Mouse (Mus musculus) kidney, embryonic 14.5 days (tissue): ENCODE results near the gene Krcc1. TPM values are rescaled to one million over a fixed set of nuclear protein-coding genes. Genes with fewer than 3 reads are reported as not detected.

Source experiments
- ATAC-seq: fragments of 200-750 bp; cut with Nextera tagmentation; 2 replicates; pipeline ENCODE4 v1.8.0; 2017; ENCODE audit warnings: moderate number of reproducible peaks, mild to moderate bottlenecking, moderate TSS enrichment, moderate library complexity; ENCODE audit not compliant: low FRiP score, low TSS enrichment
- H3K27ac ChIP-seq: fragments of 300-500 bp; sonication (generic); 2 replicates; pipeline ENCODE4 v1.5.1; 2014; ENCODE audit warnings: low read depth, mild to moderate bottlenecking, low read length, moderate library complexity, mixed read lengths
- H3K27me3 ChIP-seq: fragments of 300-500 bp; sonication (generic); 2 replicates; pipeline ENCODE4 v1.6.1; 2014; ENCODE audit warnings: mild to moderate bottlenecking, low read length; ENCODE audit not compliant: control insufficient read depth, insufficient read depth
- H3K36me3 ChIP-seq: fragments of 300-500 bp; sonication (generic); 2 replicates; pipeline ENCODE4 v1.6.1; 2014; ENCODE audit warnings: low read length, mixed read lengths; ENCODE audit not compliant: control insufficient read depth, insufficient read depth
- H3K4me1 ChIP-seq: fragments of 300-500 bp; sonication (generic); 2 replicates; pipeline ENCODE4 v1.6.1; 2014; ENCODE audit warnings: low read length, mixed read lengths; ENCODE audit not compliant: control insufficient read depth, insufficient read depth
- H3K4me2 ChIP-seq: fragments of 300-500 bp; sonication (generic); replicated peaks from 2 replicates; pipeline ENCODE4 v1.6.1; 2014; ENCODE audit warnings: low read depth, mild to moderate bottlenecking, low read length
- H3K4me3 ChIP-seq: fragments of 300-500 bp; sonication (generic); 2 replicates; pipeline ENCODE4 v1.5.1; 2014; ENCODE audit warnings: mild to moderate bottlenecking, low read length
- H3K9ac ChIP-seq: fragments of 300-500 bp; sonication (generic); 2 replicates; pipeline ENCODE4 v1.6.1; 2014; ENCODE audit warnings: low read depth, mild to moderate bottlenecking, low read length, moderate library complexity
- H3K9me3 ChIP-seq: fragments of 300-500 bp; sonication (generic); 2 replicates; pipeline ENCODE4 v1.6.1; 2016; ENCODE audit warnings: low read length; ENCODE audit not compliant: control insufficient read depth
- WGBS: fragments of 180-500 bp; shearing (Covaris S2); extraction: QIAGEN DNeasy Blood & Tissue Kit; methylation state at CpG from one replicate; pipeline ENCODE4 v1.1.7; 2014; 5-methylcytosine and 5-hydroxymethylcytosine counted together
- microRNA-seq: library from miRNA; unstranded; fragments of <30 nt; microRNA quantifications from one replicate; pipeline ENCODE4, GENCODE M21; 2016
- polyA plus RNA-seq: library from polyadenylated mRNA; unstranded; fragments of >200 nt; fragmentation: Nextera tagmentation; extraction: Ambion mirVana; gene quantifications from 2 replicates; pipeline ENCODE4 v1.2.1, GENCODE M21; 2014

Gene Krcc1
- polyA plus RNA-seq, 1 experiment from 2014 or later = 53.3 TPM

GRCm38 (mm10) chr6:71332236-71332965 is 60.9 kb downstream of the Krcc1 start:
- WGBS = 82% methylated on average over 11 of the region's 11 CpGs

GRCm38 (mm10) chr6:71333031-71333430 is 61.6 kb downstream of the Krcc1 start:
- WGBS = 54% methylated on average over 3 of the region's 3 CpGs

More at GRCm38 (mm10) chr6:71332236-71332965, 60.9 kb downstream of the Krcc1 start:
- H3K9ac ChIP-seq = no peak overlapping the region
- no peak overlapping the region for H3K4me2 ChIP-seq
- no peaks in the 10 kb centered on the region for H3K36me3 ChIP-seq
- H3K9me3 ChIP-seq = no peaks in the 10 kb centered on the region
- H3K27me3 ChIP-seq = no peaks in the 10 kb centered on the region
- no peak overlapping the region for H3K4me3 ChIP-seq
- no peaks in the 10 kb centered on the region for H3K4me1 ChIP-seq
- H3K27ac ChIP-seq = no peak overlapping the region
- ATAC-seq = no peak

GRCm38 (mm10) chr6:71333578-71334273 is 62.2 kb downstream of the Krcc1 start:
- no peak overlapping the region for H3K27ac ChIP-seq
- ATAC-seq = no peak
- WGBS = 89% methylated on average over 11 of the region's 11 CpGs
- H3K4me3 ChIP-seq = no peak overlapping the region
- no peaks in the 10 kb centered on the region for H3K36me3 ChIP-seq
- H3K9me3 ChIP-seq = no peaks in the 10 kb centered on the region
- H3K9ac ChIP-seq = no peak overlapping the region
- H3K4me1 ChIP-seq = no peaks in the 10 kb centered on the region
- no peaks in the 10 kb centered on the region for H3K27me3 ChIP-seq
- H3K4me2 ChIP-seq = no peak overlapping the region

More at GRCm38 (mm10) chr6:71333031-71333430, 61.6 kb downstream of the Krcc1 start:
- Histone ChIP-seq H3K27ac (no peak overlapping the region), H3K36me3 (no peaks in the 10 kb centered on the region), H3K9me3 (no peaks in the 10 kb centered on the region), H3K9ac (no peak overlapping the region), H3K27me3 (no peaks in the 10 kb centered on the region), H3K4me1 (no peaks in the 10 kb centered on the region), H3K4me3 (no peak overlapping the region), H3K4me2 (no peak overlapping the region)
- no peak for ATAC-seq

Small RNAs within 50 kb of the gene (microRNA-seq; reads per million reads assigned to microRNA genes)
- gene Mir8112 = 20.8 reads per million, percentile 34 among the genes with 10 or more reads in this experiment

Other genes with a start within 250 kb of the Krcc1 start
- gene Thnsl2, start 127.2 kb upstream of the Krcc1 start, polyA plus RNA-seq = 21.4 and 25.7 TPM in 2 replicates
- gene Fabp1, start 71.8 kb upstream of the Krcc1 start, polyA plus RNA-seq = 0.43 TPM in 1 of 2 replicates, not detected in the other
- 0.17 and 0.19 TPM in 2 replicates for gene Smyd1, start 50.6 kb downstream of the Krcc1 start, polyA plus RNA-seq
- 0.13 TPM in 1 of 2 replicates, not detected in the other for gene Cd8b1, start 51.1 kb downstream of the Krcc1 start, polyA plus RNA-seq
- gene Cd8a, start 101.8 kb downstream of the Krcc1 start, polyA plus RNA-seq = not detected in 2 replicates
- 11.2 and 13.0 TPM in 2 replicates for gene Rmnd5a, start 169.0 kb downstream of the Krcc1 start, polyA plus RNA-seq
- 14.8 and 20.1 TPM in 2 replicates for gene Rnf103, start 222.2 kb downstream of the Krcc1 start, polyA plus RNA-seq